Mouse (Mus musculus): ENCODE results near the gene Alk. TPM values are rescaled to one million over a fixed set of nuclear protein-coding genes. Genes with fewer than 3 reads are reported as not detected.

The Alk gene
- total and polyA plus RNA-seq, 3 experiments, result not detected

DNA sequence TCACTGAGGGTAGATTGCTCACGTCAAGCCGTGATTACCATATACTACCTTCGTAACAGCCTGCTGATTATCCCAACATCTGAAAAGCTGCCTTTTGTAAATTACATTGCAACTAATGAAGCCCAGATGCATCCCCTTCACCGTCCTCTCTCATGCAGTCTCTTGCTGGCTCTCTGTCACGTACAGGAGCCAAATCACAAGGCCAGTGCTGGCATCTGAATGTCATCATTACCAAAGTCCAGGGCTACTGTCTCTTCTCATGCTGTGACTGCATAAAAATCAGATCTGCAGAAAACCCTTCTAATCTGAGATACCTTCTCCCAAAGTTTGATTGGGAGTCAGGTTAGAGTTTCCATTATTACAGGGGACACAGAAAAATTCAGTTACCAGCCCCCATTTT lies 351.0 kb downstream of the Alk start:
- Histone ChIP-seq H3K27ac (ENCODE audit: control insufficient read depth, low read depth, low read length) (no peak overlapping the region), H3K79me2 (ENCODE audit: control insufficient read depth, insufficient read depth, low read length, poor library complexity) (no peaks in the 10 kb centered on the region), H3K36me3 (ENCODE audit: control insufficient read depth in 1 of 2, insufficient read depth in 2 of 2, low read length in 2 of 2) (no peaks in the 10 kb centered on the region), H3K9ac (ENCODE audit: control insufficient read depth, low read depth, low read length, poor library complexity, severe bottlenecking) (no peak overlapping the region), H3K4me1 (ENCODE audit: control insufficient read depth in 1 of 2, insufficient read depth in 2 of 2, low read length in 2 of 2) (no peaks in the 10 kb centered on the region), H3K9me3 (replicated peaks; ENCODE audit: insufficient read depth, low read length) (no peaks in the 10 kb centered on the region), H3K4me3 (ENCODE audit: control insufficient read depth in 1 of 2, insufficient read depth in 1 of 2, low read depth in 2 of 2, low read length in 2 of 2) (no peak overlapping the region), H3K27me3 (ENCODE audit: control insufficient read depth in 1 of 2, insufficient read depth in 2 of 2, low read length in 2 of 2) (no peaks in the 10 kb centered on the region)
- no peak for DNase-seq (ENCODE audit: low read depth, low spot score)
- TF ChIP-seq MYC (IDR thresholded peaks at IDR 0.05; ENCODE audit: low read depth, low read length) (no peak), POLR2AphosphoS5 (IDR thresholded peaks at IDR 0.05; ENCODE audit: borderline replicate concordance, low read depth, low read length) (no peak), USF1 (IDR thresholded peaks at IDR 0.05; ENCODE audit: low read depth, low read length) (no peak), GABPA (IDR thresholded peaks at IDR 0.05; ENCODE audit: low read depth, low read length) (no peak), GATA1 (IDR thresholded peaks at IDR 0.05; ENCODE audit: low read depth, low read length) (no peak), E2F4 (IDR thresholded peaks at IDR 0.05; ENCODE audit: borderline replicate concordance, low read depth, low read length) (no peak), MEF2A (IDR thresholded peaks at IDR 0.05; ENCODE audit: extremely low read depth, insufficient replicate concordance, low read depth, low read length, poor library complexity, severe bottlenecking) (no peak), USF2 (IDR thresholded peaks at IDR 0.05; ENCODE audit: borderline replicate concordance in 1 of 2, insufficient read depth in 1 of 2, low read depth in 1 of 2, low read length in 2 of 2) (no peak)

DNA sequence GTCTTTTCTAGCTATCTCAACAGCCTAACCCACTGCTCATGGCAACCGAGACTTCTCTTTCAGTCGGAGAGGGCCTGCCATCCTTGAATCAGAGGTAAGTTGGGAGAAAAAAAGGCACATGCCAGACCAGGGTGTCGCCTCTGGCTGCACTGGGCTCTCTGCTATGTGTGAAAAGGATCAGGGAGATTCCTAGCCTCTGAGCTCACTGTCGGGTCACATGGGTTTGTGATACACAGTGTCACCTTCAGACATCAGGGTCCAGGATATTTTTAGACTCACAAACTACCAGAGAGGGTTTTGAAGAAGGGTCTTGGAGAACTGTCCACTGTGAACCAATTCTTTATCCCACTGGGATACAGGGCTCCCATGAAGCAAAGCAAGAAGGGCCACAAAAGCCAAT lies 352.9 kb downstream of the Alk start:
- no peak overlapping the region for H3K27ac ChIP-seq (ENCODE audit: control insufficient read depth, low read depth, low read length)
- H3K27me3 ChIP-seq (ENCODE audit: control insufficient read depth in 1 of 2, insufficient read depth in 2 of 2, low read length in 2 of 2), result no peaks in the 10 kb centered on the region
- no peaks in the 10 kb centered on the region for H3K79me2 ChIP-seq (ENCODE audit: control insufficient read depth, insufficient read depth, low read length, poor library complexity)
- no peaks in the 10 kb centered on the region for H3K9me3 ChIP-seq (replicated peaks; ENCODE audit: insufficient read depth, low read length)
- no peak overlapping the region for H3K9ac ChIP-seq (ENCODE audit: control insufficient read depth, low read depth, low read length, poor library complexity, severe bottlenecking)
- H3K4me3 ChIP-seq (ENCODE audit: control insufficient read depth in 1 of 2, insufficient read depth in 1 of 2, low read depth in 2 of 2, low read length in 2 of 2), result no peak overlapping the region
- no peak for DNase-seq (ENCODE audit: low read depth, low spot score)
- no peaks in the 10 kb centered on the region for H3K36me3 ChIP-seq (ENCODE audit: control insufficient read depth in 1 of 2, insufficient read depth in 2 of 2, low read length in 2 of 2)
- TF ChIP-seq MYC (IDR thresholded peaks at IDR 0.05; ENCODE audit: low read depth, low read length) (no peak), CTCF (IDR thresholded peaks at IDR 0.05 in 2 of 3, conservative IDR thresholded peaks at IDR 0.05 in 1 of 3; ENCODE audit: control insufficient read depth in 1 of 3, insufficient read depth in 1 of 3, low read depth in 2 of 3, low read length in 3 of 3, poor library complexity in 1 of 3, severe bottlenecking in 1 of 3) (no peak), MAX (IDR thresholded peaks at IDR 0.05; ENCODE audit: low read length) (no peak), EP300 (IDR thresholded peaks at IDR 0.05; ENCODE audit: low read depth in 1 of 2, low read length in 2 of 2) (no peak), POLR2AphosphoS5 (IDR thresholded peaks at IDR 0.05; ENCODE audit: borderline replicate concordance, low read depth, low read length) (no peak), ELF1 (IDR thresholded peaks at IDR 0.05; ENCODE audit: low read depth, low read length) (no peak), MXI1 (IDR thresholded peaks at IDR 0.05; ENCODE audit: low read depth, low read length) (no peak), ZKSCAN1 (IDR thresholded peaks at IDR 0.05; ENCODE audit: low read depth, low read length) (no peak), ZC3H11A (IDR thresholded peaks at IDR 0.05; ENCODE audit: low read depth, low read length) (no peak), GABPA (IDR thresholded peaks at IDR 0.05; ENCODE audit: low read depth, low read length) (no peak), RCOR1 (IDR thresholded peaks at IDR 0.05; ENCODE audit: low read depth, low read length) (no peak), GATA1 (IDR thresholded peaks at IDR 0.05; ENCODE audit: low read depth, low read length) (no peak), USF2 (IDR thresholded peaks at IDR 0.05; ENCODE audit: borderline replicate concordance in 1 of 2, insufficient read depth in 1 of 2, low read depth in 1 of 2, low read length in 2 of 2) (no peak), ETS1 (IDR thresholded peaks at IDR 0.05; ENCODE audit: low read depth, low read length) (no peak), ZNF384 (IDR thresholded peaks at IDR 0.05; ENCODE audit: low read depth, low read length) (no peak), MYB (IDR thresholded peaks at IDR 0.05; ENCODE audit: low read depth, low read length) (no peak), SMC3 (IDR thresholded peaks at IDR 0.05; ENCODE audit: low read depth, low read length) (no peak), SIN3A (IDR thresholded peaks at IDR 0.05; ENCODE audit: low read length) (no peak), E2F4 (IDR thresholded peaks at IDR 0.05; ENCODE audit: borderline replicate concordance, low read depth, low read length) (no peak), CHD2 (IDR thresholded peaks at IDR 0.05; ENCODE audit: low read length) (no peak)
- no peaks in the 10 kb centered on the region for H3K4me1 ChIP-seq (ENCODE audit: control insufficient read depth in 1 of 2, insufficient read depth in 2 of 2, low read length in 2 of 2)

Measured in MEL (cell line).